ENCODE assay signal across 27 mouse cellular contexts in the genomic region with DNA sequence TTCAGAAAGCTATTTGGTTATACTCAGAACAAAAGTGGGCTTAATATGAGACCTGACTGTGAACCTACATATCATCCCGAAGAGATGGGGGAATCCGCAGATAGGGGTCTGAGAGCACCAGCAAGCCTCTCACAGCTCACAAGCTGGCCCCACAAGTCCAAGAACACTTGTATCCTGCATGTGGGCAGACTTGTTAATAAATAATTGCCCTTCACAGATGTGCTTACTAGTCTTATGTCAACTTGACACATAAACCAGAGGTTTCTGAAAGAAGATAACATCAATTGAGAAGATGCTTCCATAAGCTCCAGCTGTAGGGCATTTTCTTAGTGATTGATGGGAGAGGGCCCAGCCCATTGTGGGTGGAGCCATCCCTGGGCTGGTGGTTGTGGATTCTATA.
"Had no signal": no experiment of that assay in that cellular context is flagged by ENCODE, and none has a peak within 500 bp of the region (broad histone marks: within the 10 kb centered on the region; RNA-seq: fewer than 3 reads in every experiment).

No protein-coding gene starts in this region.

- H3K27ac ChIP-seq: limb, embryonic 10.5 days; limb, embryonic 12.5 days; limb, embryonic 13.5 days; limb, embryonic 15.5 days; liver, embryonic 12.5 days; liver, embryonic 13.5 days; liver, embryonic 14.5 days; liver, embryonic 15.5 days; lung, embryonic 15.5 days; macrophage; midbrain, embryonic 10.5 days; midbrain, embryonic 12.5 days; midbrain, embryonic 13.5 days; midbrain, embryonic 15.5 days; neural tube, embryonic 12.5 days had no signal

- H3K36me3 ChIP-seq: limb, embryonic 10.5 days; limb, embryonic 12.5 days; limb, embryonic 13.5 days; limb, embryonic 15.5 days; liver, embryonic 12.5 days; liver, embryonic 13.5 days; liver, embryonic 15.5 days; lung, embryonic 15.5 days; midbrain, embryonic 10.5 days; midbrain, embryonic 12.5 days; midbrain, embryonic 13.5 days; midbrain, embryonic 15.5 days; neural tube, embryonic 12.5 days had no signal

- H3K27me3 ChIP-seq: limb, embryonic 12.5 days; limb, embryonic 13.5 days; limb, embryonic 15.5 days; liver, embryonic 12.5 days; liver, embryonic 13.5 days; liver, embryonic 15.5 days; lung, embryonic 15.5 days; megakaryocyte, embryonic 14.5 days; midbrain, embryonic 12.5 days; midbrain, embryonic 13.5 days; midbrain, embryonic 15.5 days; neural tube, embryonic 12.5 days had no signal

- H3K4me1 ChIP-seq: limb, embryonic 10.5 days; limb, embryonic 12.5 days; limb, embryonic 15.5 days; liver, embryonic 12.5 days; liver, embryonic 13.5 days; liver, embryonic 15.5 days; megakaryocyte, embryonic 14.5 days; midbrain, embryonic 10.5 days; midbrain, embryonic 12.5 days; midbrain, embryonic 13.5 days; midbrain, embryonic 15.5 days; neural tube, embryonic 12.5 days had no signal

- DNase-seq: left cerebral cortex, postnatal 4 days; liver; liver, embryonic 13.5 days; liver, postnatal 0 days; lung, adult 18-20 months; lung, adult 2 months; lung, postnatal 10 days; lung, postnatal 14 days; lung, postnatal 36 days; lung, postnatal 4 days; midbrain, embryonic 14.5 days had no signal

- H3K4me3 ChIP-seq: limb, embryonic 10.5 days; limb, embryonic 12.5 days; limb, embryonic 13.5 days; limb, embryonic 15.5 days; liver, embryonic 12.5 days; liver, embryonic 13.5 days; liver, embryonic 15.5 days; lung, embryonic 15.5 days; megakaryocyte, embryonic 14.5 days; midbrain, embryonic 10.5 days; midbrain, embryonic 12.5 days; midbrain, embryonic 13.5 days; midbrain, embryonic 15.5 days; myocyte; neural tube, embryonic 12.5 days had no signal
